Mouse (Mus musculus) fat pad, adult 2 months (tissue): ENCODE results near the gene Vmn2r101.

Experiments used
- DNase-seq: peaks from one replicate; pipeline ENCODE4 v3.0.0-alpha.2; 2011; ENCODE audit warnings: low read depth, low spot score; ENCODE audit errors: extremely low read depth

The Vmn2r101 gene

GRCm38 (mm10) chr17:19576927-19577326 lies at the start of gene Vmn2r101:
Gene Vmn2r101, plus strand, starts transcription at chr17:19577227.
- no peak for DNase-seq

- DNase-seq = no peak
These were observed 52.3 kb downstream of the Vmn2r101 start for GRCm38 (mm10) chr17:19629328-19629727.

- no peak for DNase-seq
These were observed 81.4 kb downstream of the Vmn2r101 start for GRCm38 (mm10) chr17:19658447-19658846.

GRCm38 (mm10) chr17:19660028-19660427 lies 83.0 kb downstream of the Vmn2r101 start, which contains the start of gene Vmn2r102:
Gene Vmn2r102, plus strand, starts transcription at chr17:19660328.
- DNase-seq = no peak
